Mouse (Mus musculus) heart, postnatal 25 days (tissue): ENCODE data around the gene Rufy4. TPM values are rescaled to one million over a fixed set of nuclear protein-coding genes. Genes with fewer than 3 reads are reported as not detected.

Source experiments
- DNase-seq: peaks from one replicate; pipeline ENCODE4 v3.0.0; 2022; ENCODE audit warnings: low spot score
- intact Hi-C: fragments of 180-260 bp; cut with DNase I; formaldehyde crosslinking; loops from one replicate; pipeline ENCODE4 v1.15.1; 2025
- total RNA-seq, 2 experiments: library from RNA; stranded (reverse); gene quantifications; 2 replicates each; pipeline ENCODE4 v1.2.3; 2021

The Rufy4 gene
- total RNA-seq, 2 experiments from 2014 or later = 1.1 to 1.5 TPM

- no peak for DNase-seq
- intact Hi-C loops = no loop called here
Observed at GRCm38 (mm10) chr1:74103654-74104353, 21.5 kb upstream of the Rufy4 start.

- intact Hi-C loops = no loop called here
- DNase-seq = no peak
Observed at GRCm38 (mm10) chr1:74105660-74106059, 19.7 kb upstream of the Rufy4 start.

- no peak for DNase-seq
Observed at GRCm38 (mm10) chr1:74106214-74106613, 19.1 kb upstream of the Rufy4 start.

GRCm38 (mm10) chr1:74107931-74108618, 17.3 kb upstream of the Rufy4 start:
- DNase-seq = no peak

More at GRCm38 (mm10) chr1:74106214-74106613, 19.1 kb upstream of the Rufy4 start:
- intact Hi-C loops = no loop called here

GRCm38 (mm10) chr1:74109670-74110069, 15.7 kb upstream of the Rufy4 start:
- DNase-seq = no peak
- intact Hi-C loops = no loop called here

More at GRCm38 (mm10) chr1:74107931-74108618, 17.3 kb upstream of the Rufy4 start:
- intact Hi-C loops = no loop called here

DNA sequence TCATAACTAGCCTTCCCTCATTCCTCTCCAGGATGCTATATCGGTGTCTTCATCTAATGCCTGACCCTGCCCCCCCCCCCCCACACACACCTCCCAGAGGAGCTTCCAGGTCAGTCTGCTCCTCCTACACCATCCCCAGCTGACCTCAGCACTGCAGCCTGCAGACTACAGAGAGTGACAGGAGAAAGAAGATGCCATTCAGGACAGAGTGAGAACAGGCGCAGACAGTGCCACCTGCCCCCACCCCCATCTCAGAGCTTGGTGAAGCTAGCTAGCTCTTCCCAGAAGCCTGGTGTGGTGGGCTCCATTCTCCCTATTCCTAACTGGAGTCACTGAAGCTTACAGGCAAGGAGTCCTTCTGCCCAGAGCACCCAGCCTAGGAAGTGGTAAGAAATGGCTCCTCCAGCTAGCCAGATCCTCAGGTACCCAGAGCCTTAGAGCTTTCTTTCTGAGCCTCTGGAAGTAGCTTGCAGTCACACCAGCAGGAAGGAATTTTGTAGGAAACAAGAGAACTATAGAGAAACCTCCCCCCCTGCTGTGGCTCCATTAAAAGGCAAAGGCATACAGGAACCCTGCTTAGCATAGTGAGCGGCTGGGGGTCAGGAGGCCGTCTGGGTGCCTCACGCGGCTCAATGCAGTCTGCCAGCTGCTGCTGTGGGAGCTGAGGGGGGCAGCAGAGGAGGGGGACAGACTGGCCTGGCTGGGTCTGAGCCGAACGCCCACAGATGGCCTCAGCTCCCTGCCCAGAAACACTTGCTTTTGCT, 14.2 kb upstream of the Rufy4 start:
- intact Hi-C loops = no loop called here
- no peak for DNase-seq

DNA sequence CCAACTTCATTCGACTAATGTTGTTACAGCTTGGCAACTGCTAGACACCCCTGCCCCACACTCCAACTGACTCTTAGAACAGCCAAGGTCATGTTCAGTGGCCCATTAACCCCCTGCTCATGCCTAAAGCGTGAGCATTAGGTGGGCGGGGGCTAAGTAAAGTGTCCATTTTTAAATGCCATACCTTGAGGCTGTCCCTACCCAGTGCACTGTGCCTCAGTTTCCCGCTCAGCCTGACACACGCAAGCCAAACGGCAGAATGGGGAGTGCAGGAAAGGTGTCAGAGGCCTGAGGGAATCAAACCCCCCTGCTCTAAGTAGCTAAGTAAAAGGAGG, 13.7 kb upstream of the Rufy4 start:
- no peak for DNase-seq
- intact Hi-C loops = no loop called here

- intact Hi-C loops = no loop called here
- no peak for DNase-seq
Observed at GRCm38 (mm10) chr1:74113071-74113470, 12.3 kb upstream of the Rufy4 start.

GRCm38 (mm10) chr1:74117876-74118275, 7.5 kb upstream of the Rufy4 start:
- intact Hi-C loops = no loop called here
- no peak for DNase-seq

GRCm38 (mm10) chr1:74119115-74119514, 6.2 kb upstream of the Rufy4 start:
- peak; percentile 24 for DNase-seq
- intact Hi-C loops = no loop called here

GRCm38 (mm10) chr1:74121138-74121537, 4.2 kb upstream of the Rufy4 start:
- intact Hi-C loops = no loop called here

GRCm38 (mm10) chr1:74121821-74122576, 3.3 kb upstream of the Rufy4 start:
- intact Hi-C loops = loop anchor here (2.0 kb wide), 1 partner anchor 39 kb away; no protein-coding TSS in a partner anchor
- no peak for DNase-seq

More at GRCm38 (mm10) chr1:74121138-74121537, 4.2 kb upstream of the Rufy4 start:
- DNase-seq = no peak

- no peak for DNase-seq
- intact Hi-C loops = loop anchor here (2.0 kb wide), 1 partner anchor 40 kb away; no protein-coding TSS in a partner anchor
Observed at GRCm38 (mm10) chr1:74123215-74123614, 2.1 kb upstream of the Rufy4 start.

DNA sequence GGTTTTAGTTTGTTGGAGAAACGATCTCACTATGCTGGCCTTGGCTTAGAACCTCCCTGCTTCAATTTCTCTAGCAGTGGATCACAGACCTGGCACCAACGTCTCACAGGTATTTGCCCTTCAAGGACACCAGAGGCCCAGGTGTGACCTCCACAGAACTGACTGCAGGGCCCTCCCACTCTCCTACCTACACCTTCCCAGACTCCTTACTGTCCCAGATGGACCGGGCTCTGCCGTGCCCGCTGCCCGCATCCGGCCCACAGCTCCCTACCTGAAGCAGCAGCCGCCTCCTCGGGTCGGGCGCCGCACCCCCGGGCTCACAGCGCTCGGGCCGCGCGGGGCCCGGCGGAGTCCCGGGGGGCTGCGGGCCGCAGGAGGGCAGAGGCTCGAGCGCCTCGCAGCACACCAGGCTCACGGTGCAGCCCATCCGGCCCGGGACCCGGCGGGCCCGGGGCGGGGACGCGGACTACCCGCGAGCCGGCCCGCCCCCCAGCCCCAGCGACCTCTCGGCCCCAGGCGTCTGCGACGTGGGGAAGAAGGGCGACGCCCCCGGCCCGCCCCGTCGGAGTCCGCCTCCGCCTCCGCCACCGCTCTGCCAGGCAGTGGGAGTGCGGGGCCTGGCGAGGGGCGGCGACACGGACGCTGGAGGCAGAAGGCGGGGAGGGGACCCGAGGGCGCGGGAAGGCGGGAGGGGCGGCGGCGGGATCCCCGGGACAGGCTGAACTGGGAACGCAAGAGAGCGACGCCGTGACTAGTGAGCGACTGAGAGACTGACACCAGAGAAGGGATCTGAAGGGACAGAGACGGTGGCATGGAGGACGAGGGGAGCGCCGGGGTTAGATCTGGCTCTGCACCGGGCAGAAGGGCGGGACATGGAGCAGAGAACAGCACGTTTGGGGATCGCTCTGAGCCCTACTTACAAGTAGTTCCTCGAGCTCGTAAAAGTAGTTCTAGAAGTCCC, 1.0 kb upstream of the Rufy4 start, which contains the start of gene Tns1:
Gene Tns1 (minus strand): TSS at position 429 of the 961 bp plus-strand sequence.
- intact Hi-C loops = loop anchor here (2.0 kb wide), 1 partner anchor 128 kb away; no protein-coding TSS in a partner anchor
- DNase-seq = no peak

GRCm38 (mm10) chr1:74130883-74131659, 5.7 kb downstream of the Rufy4 start:
- intact Hi-C loops = no loop called here
- no peak for DNase-seq

GRCm38 (mm10) chr1:74132011-74132410, 6.7 kb downstream of the Rufy4 start:
- DNase-seq = no peak
- intact Hi-C loops = no loop called here

DNA sequence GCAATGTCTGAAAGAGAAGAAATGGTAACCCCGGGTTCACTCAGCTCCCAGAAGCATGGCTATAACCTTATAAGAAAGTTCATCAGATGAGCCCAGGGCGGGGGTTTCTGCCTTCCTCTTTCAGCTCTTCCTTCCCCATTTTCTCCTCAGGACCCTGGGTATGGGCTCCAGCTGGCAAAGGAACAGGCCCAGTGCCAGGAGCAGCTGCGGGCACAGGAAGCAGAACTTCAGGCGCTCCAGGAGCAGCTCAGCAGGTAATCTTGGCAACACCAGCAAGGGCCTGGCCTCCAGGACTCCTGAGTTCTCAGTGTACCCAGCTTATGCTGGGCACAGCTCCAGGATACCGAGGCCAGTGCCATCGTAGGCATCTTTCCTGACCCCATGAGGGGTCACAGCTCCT, 8.6 kb downstream of the Rufy4 start:
- no peak for DNase-seq
- intact Hi-C loops = no loop called here
